Mouse (Mus musculus) liver, embryonic 15.5 days (tissue): ENCODE results near the gene Fbxw7. TPM values are rescaled to one million over a fixed set of nuclear protein-coding genes. Genes with fewer than 3 reads are reported as not detected.

Source experiments
- ATAC-seq: fragments of 200-750 bp; cut with Nextera tagmentation; 2 replicates; pipeline ENCODE4 v1.8.0; 2017; ENCODE audit warnings: moderate number of reproducible peaks, mild to moderate bottlenecking, moderate library complexity; ENCODE audit not compliant: insufficient read depth
- H3K27ac ChIP-seq: fragments of 300-500 bp; sonication (generic); replicated peaks from 2 replicates; pipeline ENCODE4 v1.5.1; 2015; ENCODE audit warnings: mild to moderate bottlenecking, inconsistent platforms
- H3K27me3 ChIP-seq: fragments of 300-500 bp; sonication (generic); 2 replicates; pipeline ENCODE4 v1.6.1; 2015; ENCODE audit warnings: mild to moderate bottlenecking, inconsistent platforms
- H3K36me3 ChIP-seq: fragments of 300-500 bp; sonication (generic); replicated peaks from 2 replicates; pipeline ENCODE4 v1.6.1; 2015; ENCODE audit warnings: moderate library complexity, mild to moderate bottlenecking, inconsistent platforms
- H3K4me1 ChIP-seq: fragments of 300-500 bp; sonication (generic); replicated peaks from 2 replicates; pipeline ENCODE4 v1.6.1; 2015; ENCODE audit warnings: inconsistent platforms
- H3K4me2 ChIP-seq: fragments of 300-500 bp; sonication (generic); 2 replicates; pipeline ENCODE4 v1.6.1; 2015; ENCODE audit warnings: moderate library complexity, mild to moderate bottlenecking, inconsistent platforms
- H3K4me3 ChIP-seq: fragments of 300-500 bp; sonication (generic); replicated peaks from 2 replicates; pipeline ENCODE4 v1.5.1; 2015; ENCODE audit warnings: mild to moderate bottlenecking, inconsistent platforms
- H3K9ac ChIP-seq: fragments of 300-500 bp; sonication (generic); 2 replicates; pipeline ENCODE4 v1.6.1; 2015; ENCODE audit warnings: moderate library complexity, mild to moderate bottlenecking, inconsistent platforms
- H3K9me3 ChIP-seq: fragments of 300-500 bp; sonication (generic); replicated peaks from 2 replicates; pipeline ENCODE4 v1.6.1; 2016; ENCODE audit warnings: inconsistent platforms
- WGBS: fragments of 180-500 bp; shearing (Covaris S2); methylation state at CpG from one replicate; pipeline ENCODE4 v1.1.7; 2015; ENCODE audit warnings: mixed read lengths; ENCODE audit not compliant: insufficient replicate concordance; 5-methylcytosine and 5-hydroxymethylcytosine counted together
- polyA plus RNA-seq: library from polyadenylated mRNA; unstranded; fragments of >200 nt; fragmentation: Nextera tagmentation; extraction: Ambion mirVana; gene quantifications from 2 replicates; pipeline ENCODE4 v1.2.1, GENCODE M21; 2015

Gene Fbxw7
- polyA plus RNA-seq, 1 experiment from 2014 or later, result 3.0 TPM

DNA sequence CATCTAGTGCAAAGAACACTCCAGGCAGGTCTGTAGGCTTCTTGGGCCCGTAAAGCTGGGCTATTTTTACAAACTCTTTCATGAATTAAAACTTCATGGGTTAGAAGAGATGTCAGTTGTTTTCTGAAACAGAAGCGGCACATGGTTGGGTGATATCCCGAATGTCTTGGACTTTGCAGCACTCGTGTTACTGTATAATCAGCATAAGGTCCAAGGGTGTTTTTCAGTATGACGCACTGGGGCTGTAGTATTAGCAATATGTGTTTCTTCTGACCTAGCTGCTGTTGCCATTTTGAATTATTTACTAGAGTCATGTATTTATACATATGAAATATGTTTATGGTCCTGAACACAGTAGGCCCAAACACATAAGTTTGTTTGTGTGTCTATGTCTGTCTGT, 111.1 kb downstream of the Fbxw7 start:
- H3K4me1 ChIP-seq, result peaks cover 4% of the 10 kb centered on the region
- H3K9me3 ChIP-seq, result no peaks in the 10 kb centered on the region
- no peak for ATAC-seq
- no peak overlapping the region for H3K9ac ChIP-seq
- no peaks in the 10 kb centered on the region for H3K27me3 ChIP-seq
- H3K36me3 ChIP-seq, result no peaks in the 10 kb centered on the region
- H3K4me2 ChIP-seq, result no peak overlapping the region
- H3K4me3 ChIP-seq, result no peak overlapping the region
- 78% methylated on average over 5 of the region's 5 CpGs for WGBS
- no peak overlapping the region for H3K27ac ChIP-seq

DNA sequence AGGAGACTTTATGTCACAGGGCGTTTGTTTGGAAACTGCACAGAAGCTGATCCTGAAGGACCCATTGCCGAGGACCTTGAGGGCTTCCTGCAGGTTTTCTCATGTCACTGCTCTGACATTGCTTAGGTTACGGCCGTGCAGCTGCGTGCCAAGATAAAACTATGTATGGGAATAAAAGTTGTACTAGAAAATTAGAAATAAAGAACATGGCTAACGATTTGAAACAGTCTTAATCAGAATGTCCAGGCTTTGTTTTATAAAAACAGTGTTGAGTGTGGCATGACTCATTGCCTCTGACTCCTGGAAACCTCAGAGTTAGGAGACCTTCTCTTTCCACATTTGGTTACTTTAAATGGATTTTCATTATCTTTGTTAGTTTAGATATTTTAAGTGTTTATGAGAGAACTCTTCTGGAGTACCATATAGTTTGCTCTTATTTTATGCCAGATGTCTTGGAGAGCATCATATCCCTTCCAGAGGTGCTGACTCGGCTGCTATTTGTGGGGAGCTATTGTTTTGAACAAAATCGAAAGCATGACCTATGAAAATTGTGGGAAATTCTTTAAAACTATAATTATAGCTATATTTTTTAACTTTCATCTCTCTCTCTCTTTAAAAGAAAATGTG, 112.2 kb downstream of the Fbxw7 start:
- Histone ChIP-seq H3K4me1 (peaks cover 4% of the 10 kb centered on the region), H3K27me3 (no peaks in the 10 kb centered on the region), H3K27ac (no peak overlapping the region), H3K4me3 (no peak overlapping the region), H3K9me3 (no peaks in the 10 kb centered on the region), H3K4me2 (no peak overlapping the region), H3K36me3 (no peaks in the 10 kb centered on the region), H3K9ac (no peak overlapping the region)
- no peak for ATAC-seq
- WGBS, result 72% methylated on average over 8 of the region's 8 CpGs

GRCm38 (mm10) chr3:84927901-84928300, 112.8 kb downstream of the Fbxw7 start:
- H3K9ac ChIP-seq, result no peak overlapping the region
- no peaks in the 10 kb centered on the region for H3K27me3 ChIP-seq
- H3K4me3 ChIP-seq, result no peak overlapping the region
- WGBS, result 78% methylated on average over 2 of the region's 2 CpGs
- H3K27ac ChIP-seq, result no peak overlapping the region
- ATAC-seq, result no peak
- no peaks in the 10 kb centered on the region for H3K9me3 ChIP-seq
- no peak overlapping the region for H3K4me2 ChIP-seq
- peaks cover 4% of the 10 kb centered on the region for H3K4me1 ChIP-seq
- H3K36me3 ChIP-seq, result no peaks in the 10 kb centered on the region

DNA sequence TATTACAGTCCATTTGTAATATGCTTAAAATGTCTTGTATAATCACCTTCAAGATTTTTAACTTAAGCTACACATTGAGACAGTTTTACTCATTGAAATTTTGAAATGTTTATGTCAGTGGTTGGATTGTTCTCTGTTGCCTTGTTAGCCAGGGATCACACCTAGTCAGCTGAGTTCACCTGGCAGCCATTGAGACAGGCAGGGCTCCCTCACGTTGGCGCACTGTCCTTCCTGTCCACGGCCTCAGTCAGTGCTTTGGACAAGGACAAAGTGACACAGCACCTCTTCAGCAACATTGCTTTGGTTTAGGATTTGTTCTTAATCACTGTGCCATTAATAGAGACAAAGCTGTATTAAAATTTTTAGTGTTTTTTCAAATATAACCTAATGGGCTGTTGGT, 114.1 kb downstream of the Fbxw7 start:
- WGBS, result 72% methylated on average over 3 of the region's 3 CpGs
- Histone ChIP-seq H3K9ac (no peak overlapping the region), H3K27ac (no peak overlapping the region), H3K4me3 (no peak overlapping the region), H3K9me3 (no peaks in the 10 kb centered on the region), H3K4me1 (no peaks in the 10 kb centered on the region), H3K27me3 (no peaks in the 10 kb centered on the region), H3K4me2 (no peak overlapping the region), H3K36me3 (no peaks in the 10 kb centered on the region)
- ATAC-seq, result no peak

- H3K4me2 ChIP-seq, result no peak overlapping the region
- H3K27ac ChIP-seq, result no peak overlapping the region
- no peaks in the 10 kb centered on the region for H3K9me3 ChIP-seq
- WGBS, result 75% methylated on average over 3 of the region's 3 CpGs
- no peak for ATAC-seq
- no peaks in the 10 kb centered on the region for H3K36me3 ChIP-seq
- no peaks in the 10 kb centered on the region for H3K27me3 ChIP-seq
- H3K9ac ChIP-seq, result no peak overlapping the region
- H3K4me1 ChIP-seq, result no peaks in the 10 kb centered on the region
- no peak overlapping the region for H3K4me3 ChIP-seq
These were observed 115.6 kb downstream of the Fbxw7 start for GRCm38 (mm10) chr3:84930683-84931082.

GRCm38 (mm10) chr3:84935729-84936128, 120.7 kb downstream of the Fbxw7 start:
- ATAC-seq, result no peak
- no peaks in the 10 kb centered on the region for H3K9me3 ChIP-seq

DNA sequence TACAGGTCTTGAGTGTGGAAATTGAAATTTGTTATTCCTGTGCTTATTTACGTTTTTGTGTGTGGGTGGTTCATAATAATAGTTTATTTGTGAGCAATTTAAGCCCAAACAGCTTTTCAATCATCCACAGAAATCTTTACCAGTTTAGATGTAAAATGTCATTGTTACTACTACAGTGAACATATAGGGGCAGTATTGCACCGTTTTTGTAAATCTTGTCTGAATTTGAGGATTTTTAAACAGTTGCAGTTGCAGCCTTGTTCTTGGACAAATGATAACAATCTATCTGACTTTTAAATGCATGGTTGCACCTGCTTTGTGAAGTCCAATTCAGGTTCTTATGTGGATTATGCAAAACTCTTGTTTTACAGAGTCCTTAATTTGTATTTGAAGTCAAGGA, 121.2 kb downstream of the Fbxw7 start:
- 35% methylated on average over 2 of the region's 2 CpGs for WGBS
- no peak for ATAC-seq

More at GRCm38 (mm10) chr3:84935729-84936128, 120.7 kb downstream of the Fbxw7 start:
- Histone ChIP-seq H3K9ac (no peak overlapping the region), H3K4me3 (no peak overlapping the region), H3K4me1 (peaks cover 8% of the 10 kb centered on the region), H3K27ac (no peak overlapping the region), H3K36me3 (no peaks in the 10 kb centered on the region), H3K4me2 (no peak overlapping the region), H3K27me3 (no peaks in the 10 kb centered on the region)
- 59% methylated on average over 1 of the region's 1 CpGs for WGBS

DNA sequence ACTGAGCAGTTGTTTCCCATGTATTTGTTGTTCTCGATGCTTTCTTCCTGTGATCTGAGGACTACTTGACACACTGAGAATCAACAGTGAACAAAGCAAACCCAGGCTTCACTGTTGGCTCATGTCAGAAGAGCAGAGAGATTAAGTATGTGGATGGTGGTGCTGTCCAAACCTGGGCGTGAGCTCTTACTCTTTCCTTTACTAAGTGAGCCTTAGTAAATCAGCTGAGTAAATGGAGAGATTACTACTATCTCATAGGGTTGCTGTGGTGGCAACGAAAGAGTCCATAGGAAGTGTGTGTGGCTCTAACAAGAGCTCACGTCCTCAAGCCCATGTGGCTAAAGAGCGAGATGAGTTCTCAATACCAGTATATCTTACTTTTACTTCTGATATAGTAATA, 121.9 kb downstream of the Fbxw7 start:
- no peak overlapping the region for H3K9ac ChIP-seq
- no peak overlapping the region for H3K4me2 ChIP-seq
- 52% methylated on average over 5 of the region's 5 CpGs for WGBS
- no peak overlapping the region for H3K27ac ChIP-seq
- no peaks in the 10 kb centered on the region for H3K36me3 ChIP-seq
- no peaks in the 10 kb centered on the region for H3K27me3 ChIP-seq
- H3K4me3 ChIP-seq, result no peak overlapping the region
- ATAC-seq, result no peak
- H3K9me3 ChIP-seq, result no peaks in the 10 kb centered on the region
- peaks cover 8% of the 10 kb centered on the region for H3K4me1 ChIP-seq

More for the DNA sequence above, 121.2 kb downstream of the Fbxw7 start:
- Histone ChIP-seq H3K27ac (no peak overlapping the region), H3K4me2 (no peak overlapping the region), H3K27me3 (no peaks in the 10 kb centered on the region), H3K9me3 (no peaks in the 10 kb centered on the region), H3K4me1 (peaks cover 8% of the 10 kb centered on the region), H3K9ac (no peak overlapping the region), H3K36me3 (no peaks in the 10 kb centered on the region), H3K4me3 (no peak overlapping the region)

GRCm38 (mm10) chr3:84937360-84938355, 122.6 kb downstream of the Fbxw7 start:
- Histone ChIP-seq H3K9ac (no peak overlapping the region), H3K36me3 (no peaks in the 10 kb centered on the region), H3K9me3 (no peaks in the 10 kb centered on the region), H3K4me2 (no peak overlapping the region), H3K27ac (no peak overlapping the region), H3K4me3 (no peak overlapping the region), H3K27me3 (no peaks in the 10 kb centered on the region), H3K4me1 (peaks cover 8% of the 10 kb centered on the region)
- 48% methylated on average over 12 of the region's 12 CpGs for WGBS
- ATAC-seq, result no peak

GRCm38 (mm10) chr3:84944933-84945332, 129.9 kb downstream of the Fbxw7 start:
- H3K4me3 ChIP-seq, result no peak overlapping the region
- H3K9ac ChIP-seq, result no peak overlapping the region
- no peak overlapping the region for H3K4me2 ChIP-seq
- no peaks in the 10 kb centered on the region for H3K36me3 ChIP-seq
- no peak overlapping the region for H3K27ac ChIP-seq
- H3K4me1 ChIP-seq, result peaks cover 6% of the 10 kb centered on the region; the same call in 1 of the 2 replicates
- WGBS, result 43% methylated on average over 3 of the region's 3 CpGs
- no peaks in the 10 kb centered on the region for H3K9me3 ChIP-seq
- no peaks in the 10 kb centered on the region for H3K27me3 ChIP-seq
- no peak for ATAC-seq

- H3K4me3 ChIP-seq, result no peak overlapping the region
- peaks cover 6% of the 10 kb centered on the region; the same call in 1 of the 2 replicates for H3K4me1 ChIP-seq
- H3K4me2 ChIP-seq, result no peak overlapping the region
- no peak for ATAC-seq
- H3K9ac ChIP-seq, result no peak overlapping the region
- no peaks in the 10 kb centered on the region for H3K27me3 ChIP-seq
- H3K36me3 ChIP-seq, result no peaks in the 10 kb centered on the region
- H3K27ac ChIP-seq, result no peak overlapping the region
- H3K9me3 ChIP-seq, result no peaks in the 10 kb centered on the region
- WGBS, result 58% methylated on average over 1 of the region's 1 CpGs
These were observed 131.3 kb downstream of the Fbxw7 start for GRCm38 (mm10) chr3:84946381-84946780.
